Mouse (Mus musculus) CD4-positive, CD25-positive, alpha-beta regulatory T cell, adult 2 months (primary cell): Measurements from ENCODE around the gene C1ql2.

ENCODE experiments used
- DNase-seq: peaks from one replicate; pipeline ENCODE4 v3.0.0-alpha.2; 2012; ENCODE audit warnings: low read depth, low spot score

The C1ql2 gene

GRCm38 (mm10) chr1:120385029-120385571 lies 44.7 kb downstream of the C1ql2 start:
- DNase-seq: no peak

GRCm38 (mm10) chr1:120389734-120390133 lies 49.4 kb downstream of the C1ql2 start:
- DNase-seq: no peak

GRCm38 (mm10) chr1:120390336-120390735 lies 50.0 kb downstream of the C1ql2 start:
- DNase-seq: peak; percentile 3
